Mouse (Mus musculus): Measurements from ENCODE around the gene Zfp874a. TPM values are rescaled to one million over a fixed set of nuclear protein-coding genes. Genes with fewer than 3 reads are reported as not detected.
"Not testable (repeated sequence)": the region's sequence is repeated elsewhere in the genome, so short reads cannot be mapped to it uniquely, and the experiment has no call there.

Gene Zfp874a
- total RNA-seq, 2 experiments from 2014 or later = 16.0 to 20.6 TPM

DNA sequence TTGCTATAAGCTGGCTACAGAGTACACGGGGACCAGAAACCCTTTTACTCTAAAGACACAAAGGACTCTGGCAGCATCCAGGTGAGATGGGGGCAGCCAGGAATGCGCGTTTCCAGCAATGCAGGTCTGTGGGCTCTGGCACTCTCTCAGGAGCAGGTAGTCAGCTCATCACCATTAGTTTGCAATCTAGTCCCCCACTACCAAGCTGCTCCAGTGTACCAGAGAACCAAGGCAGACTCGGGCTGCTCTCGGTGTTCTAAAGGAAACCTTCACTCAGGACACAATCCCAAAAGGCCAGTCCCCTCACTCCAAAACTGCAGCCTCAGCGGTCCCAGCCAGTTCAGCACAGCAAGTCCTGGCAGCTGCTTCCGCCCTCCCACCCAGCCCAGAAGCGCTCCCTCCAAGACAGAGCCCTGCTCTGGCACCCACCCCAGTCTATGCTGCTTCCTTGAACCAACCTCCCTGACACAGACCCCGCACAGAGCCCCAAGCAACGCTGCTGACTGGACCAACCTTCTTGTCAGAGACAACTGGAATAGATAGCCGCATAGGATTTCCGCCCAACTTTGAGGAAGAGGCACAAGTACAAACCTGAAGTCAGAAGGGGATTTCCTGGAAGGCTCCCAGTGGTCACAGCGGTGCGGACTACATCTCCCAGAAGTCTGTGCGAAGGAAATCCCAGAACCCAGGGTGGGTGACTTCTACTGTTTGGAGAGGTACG is 52.1 kb downstream of the Zfp874a start, which contains the start of gene Zfp429:
Gene Zfp429, minus strand, starts transcription at position 637 of the 721 bp plus-strand sequence.
- DNase-seq (ENCODE audit: low spot score in 2 of 2) = peak; percentile 55 to 60

DNA sequence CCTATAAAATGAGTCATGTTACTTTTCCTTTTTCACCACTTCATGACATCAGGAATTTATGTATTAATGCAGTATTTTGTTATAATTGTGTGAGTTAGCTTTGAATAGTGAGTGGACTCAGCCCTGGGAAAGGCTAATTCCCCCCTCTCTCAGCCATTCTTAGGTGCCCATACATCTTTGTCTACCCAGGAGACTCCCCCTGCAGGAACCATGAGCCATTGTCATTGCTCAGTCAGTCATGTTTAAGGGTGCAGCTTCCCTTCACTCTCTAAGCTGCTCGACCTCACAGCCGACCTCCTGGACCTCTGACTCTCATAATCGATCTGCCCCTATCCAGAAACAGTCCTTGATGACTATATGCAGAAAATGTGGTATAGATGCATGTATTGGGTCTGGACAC is 75.2 kb downstream of the Zfp874a start:
- not testable (repeated sequence) for DNase-seq (ENCODE audit: low spot score in 2 of 2)

DNA sequence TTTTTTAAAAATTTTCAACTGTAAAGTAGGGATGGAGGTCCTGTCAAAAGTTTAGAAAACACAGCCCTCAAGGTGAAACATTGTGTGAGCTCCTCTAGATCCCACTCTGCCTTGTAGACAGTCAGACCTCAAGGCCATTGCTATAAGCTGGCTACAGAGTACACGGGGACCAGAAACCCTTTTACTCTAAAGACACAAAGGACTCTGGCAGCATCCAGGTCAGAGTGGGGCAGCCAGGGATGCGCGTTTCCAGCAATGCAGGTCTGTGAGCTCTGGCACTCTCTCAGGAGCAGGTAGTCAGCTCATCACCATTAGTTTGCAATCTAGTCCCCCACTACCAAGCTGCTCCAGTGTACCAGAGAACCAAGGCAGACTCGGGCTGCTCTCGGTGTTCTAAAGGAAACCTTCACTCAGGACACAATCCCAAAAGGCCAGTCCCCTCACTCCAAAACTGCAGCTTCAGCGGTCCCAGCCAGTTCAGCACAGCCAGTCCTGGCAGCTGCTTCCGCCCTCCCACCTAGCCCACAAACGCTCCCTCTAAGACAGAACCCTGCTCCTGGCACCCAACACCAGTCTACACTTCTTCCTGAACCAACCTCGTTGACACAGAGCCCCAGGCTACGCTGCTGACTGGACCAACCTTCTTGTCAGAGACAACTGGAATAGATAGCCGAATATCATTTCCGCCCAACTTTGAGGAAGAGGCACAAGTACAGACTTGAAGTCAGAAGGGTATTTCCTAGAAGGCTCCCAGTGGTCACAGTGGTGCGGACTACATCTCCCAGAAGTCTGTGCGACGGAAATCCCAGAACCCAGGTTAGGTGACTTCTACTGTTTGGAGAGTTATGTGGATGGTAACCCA is 76.1 kb downstream of the Zfp874a start, which contains the start of the genes Gm28041 and Zfp456:
Gene Gm28041, minus strand, starts transcription at position 684 of the 862 bp plus-strand sequence.
Gene Zfp456, minus strand, starts transcription at position 761 of the 862 bp plus-strand sequence.
- DNase-seq (ENCODE audit: low spot score in 2 of 2) = peak; percentile 38 to 56

Other genes with a start within 250 kb of the Zfp874a start
- gene Zfp458, start 173.2 kb downstream of the Zfp874a start, total RNA-seq (2021) = 1 to 10 TPM; 2.2 to 3.3 TPM
- 1 to 10 TPM; 1.7 to 2.5 TPM for gene Zfp457, start 145.1 kb downstream of the Zfp874a start, total RNA-seq (2021)
- gene Zfp595, start 119.1 kb downstream of the Zfp874a start, total RNA-seq (2021) = 1 to 10 TPM; 4.8 to 4.9 TPM
- 1 to 10 TPM; 1.8 to 1.9 TPM for gene Gm28044, start 91.1 kb downstream of the Zfp874a start, total RNA-seq (2021)
- gene Zfp953, start 91.0 kb downstream of the Zfp874a start, total RNA-seq (2021) = 1 to 10 TPM; 1.7 to 2.6 TPM
- gene Gm28041, start 75.9 kb downstream of the Zfp874a start, total RNA-seq (2021) = 1 to 10 TPM; 1.3 to 2.1 TPM
- 1 to 10 TPM; 1.2 TPM for gene Zfp456, start 75.8 kb downstream of the Zfp874a start, total RNA-seq (2021)
- gene Zfp429, start 51.8 kb downstream of the Zfp874a start, total RNA-seq (2021) = 1 to 10 TPM; 4.0 to 4.3 TPM
- 1 to 10 TPM in 1 of 2 experiments, under 1 TPM in 1; 0.99 to 1.5 TPM for gene Zfp459, start 30.2 kb downstream of the Zfp874a start, total RNA-seq (2021)
- 10 to 100 TPM; 18.0 to 22.0 TPM for gene Zfp874b, start 32.6 kb upstream of the Zfp874a start, total RNA-seq (2021)
- gene Zfp58, start 48.9 kb upstream of the Zfp874a start, total RNA-seq (2021) = 1 to 10 TPM; 7.5 to 7.9 TPM
- gene Gm26965, start 74.5 kb upstream of the Zfp874a start, total RNA-seq (2021) = under 1 TPM in 1 of 2 experiments, not detected in 1; 0.60 TPM
- gene Zfp87, start 74.6 kb upstream of the Zfp874a start, total RNA-seq (2021) = 10 to 100 TPM; 19.0 to 20.1 TPM
- 1 to 10 TPM; 8.2 to 8.8 TPM for gene Zfp748, start 102.2 kb upstream of the Zfp874a start, total RNA-seq (2021)
- gene Zfp729b, start 158.1 kb upstream of the Zfp874a start, total RNA-seq (2021) = 1 to 10 TPM; 6.7 to 7.0 TPM
- gene Gm49345, start 186.1 kb upstream of the Zfp874a start, total RNA-seq (2021) = not detected
- 1 to 10 TPM; 5.2 to 7.4 TPM for gene Zfp729a, start 186.2 kb upstream of the Zfp874a start, total RNA-seq (2021)
- 1 to 10 TPM; 7.9 to 8.1 TPM for gene Zfp738, start 235.4 kb upstream of the Zfp874a start, total RNA-seq (2021)